Mouse (Mus musculus): ENCODE results near the gene Acad12. TPM values are rescaled to one million over a fixed set of nuclear protein-coding genes. Genes with fewer than 3 reads are reported as not detected.
"Not testable (repeated sequence)": the region's sequence is repeated elsewhere in the genome, so short reads cannot be mapped to it uniquely, and the experiment has no call there.

Acad12 gene
- polyA plus RNA-seq, 1 experiment from 2014 or later, result 1.6 TPM

GRCm38 (mm10) chr5:121603815-121604214 lies 14.9 kb downstream of the Acad12 start:
- WGBS, result 85% methylated on average over 1 of the region's 1 CpGs

GRCm38 (mm10) chr5:121601547-121602299 lies 17.0 kb downstream of the Acad12 start:
- no peaks in the 10 kb centered on the region for H3K27me3 ChIP-seq
- WGBS, result 31% methylated on average over 9 of the region's 9 CpGs
- no peak for ATAC-seq (ENCODE audit: low read depth)

More at GRCm38 (mm10) chr5:121603815-121604214, 14.9 kb downstream of the Acad12 start:
- H3K27me3 ChIP-seq; H3K36me3 ChIP-seq; H3K27ac ChIP-seq (replicated peaks); H3K4me1 ChIP-seq (replicated peaks); H3K4me2 ChIP-seq; H3K4me3 ChIP-seq; H3K9me3 ChIP-seq; ATAC-seq (ENCODE audit: low read depth); H3K9ac ChIP-seq: not testable (repeated sequence)

GRCm38 (mm10) chr5:121598871-121599610 lies 19.7 kb downstream of the Acad12 start:
- H3K36me3 ChIP-seq, result no peaks in the 10 kb centered on the region
- H3K4me1 ChIP-seq (replicated peaks), result peaks cover 14% of the 10 kb centered on the region
- no peak for ATAC-seq (ENCODE audit: low read depth)
- H3K4me2 ChIP-seq, result no peak overlapping the region
- no peaks in the 10 kb centered on the region for H3K9me3 ChIP-seq
- 0 out of 2 replicates have a peak, but pooled peaks cover 4% of the 10 kb centered on the region for H3K27me3 ChIP-seq
- WGBS, result 59% methylated on average over 13 of the region's 13 CpGs
- no peak overlapping the region for H3K9ac ChIP-seq
- no peak overlapping the region for H3K4me3 ChIP-seq
- H3K27ac ChIP-seq (replicated peaks), result no peak overlapping the region

More at GRCm38 (mm10) chr5:121601547-121602299, 17.0 kb downstream of the Acad12 start:
- Histone ChIP-seq H3K4me2 (no peak overlapping the region), H3K36me3 (no peaks in the 10 kb centered on the region), H3K9me3 (no peaks in the 10 kb centered on the region), H3K4me3 (no peak overlapping the region), H3K27ac (replicated peaks) (no peak overlapping the region), H3K9ac (peak overlapping the region; percentile 41; the same call in 1 of the 2 replicates), H3K4me1 (replicated peaks) (0 out of 2 replicates have a peak, but pooled peaks cover 4% of the 10 kb centered on the region)

- Histone ChIP-seq H3K4me1 (replicated peaks) (peaks cover 22% of the 10 kb centered on the region), H3K27ac (replicated peaks) (no peak overlapping the region), H3K4me3 (no peak overlapping the region), H3K36me3 (no peaks in the 10 kb centered on the region), H3K4me2 (no peak overlapping the region), H3K27me3 (0 out of 2 replicates have a peak, but pooled peaks cover 4% of the 10 kb centered on the region), H3K9ac (no peak overlapping the region), H3K9me3 (no peaks in the 10 kb centered on the region)
- 74% methylated on average over 7 of the region's 7 CpGs for WGBS
- ATAC-seq (ENCODE audit: low read depth), result no peak
These were observed 20.7 kb downstream of the Acad12 start for GRCm38 (mm10) chr5:121597991-121598537.

GRCm38 (mm10) chr5:121597332-121597731 lies 21.4 kb downstream of the Acad12 start:
- Histone ChIP-seq H3K4me1 (replicated peaks) (peaks cover 29% of the 10 kb centered on the region), H3K4me2 (no peak overlapping the region), H3K36me3 (no peaks in the 10 kb centered on the region), H3K27me3 (0 out of 2 replicates have a peak, but pooled peaks cover 4% of the 10 kb centered on the region), H3K9ac (no peak overlapping the region), H3K9me3 (no peaks in the 10 kb centered on the region), H3K4me3 (no peak overlapping the region), H3K27ac (replicated peaks) (no peak overlapping the region)
- WGBS, result 76% methylated on average over 4 of the region's 4 CpGs
- no peak for ATAC-seq (ENCODE audit: low read depth)

GRCm38 (mm10) chr5:121596226-121596625 lies 22.5 kb downstream of the Acad12 start:
- no peak for ATAC-seq (ENCODE audit: low read depth)
- H3K27ac ChIP-seq (replicated peaks), result no peak overlapping the region
- H3K27me3 ChIP-seq, result 0 out of 2 replicates have a peak, but pooled peaks cover 4% of the 10 kb centered on the region
- H3K4me3 ChIP-seq, result no peak overlapping the region
- no peak overlapping the region for H3K4me2 ChIP-seq
- H3K9me3 ChIP-seq, result no peaks in the 10 kb centered on the region
- WGBS, result 84% methylated on average over 6 of the region's 6 CpGs
- no peak overlapping the region for H3K9ac ChIP-seq
- peaks cover 32% of the 10 kb centered on the region for H3K4me1 ChIP-seq (replicated peaks)
- no peaks in the 10 kb centered on the region for H3K36me3 ChIP-seq

GRCm38 (mm10) chr5:121595758-121596157 lies 23.0 kb downstream of the Acad12 start:
- Histone ChIP-seq H3K9ac (no peak overlapping the region), H3K9me3 (no peaks in the 10 kb centered on the region), H3K27me3 (0 out of 2 replicates have a peak, but pooled peaks cover 4% of the 10 kb centered on the region), H3K4me3 (no peak overlapping the region), H3K36me3 (no peaks in the 10 kb centered on the region), H3K27ac (replicated peaks) (no peak overlapping the region), H3K4me2 (no peak overlapping the region), H3K4me1 (replicated peaks) (peaks cover 32% of the 10 kb centered on the region)
- ATAC-seq (ENCODE audit: low read depth), result no peak
- WGBS, result 78% methylated on average over 6 of the region's 6 CpGs

GRCm38 (mm10) chr5:121594714-121595313 lies 23.9 kb downstream of the Acad12 start:
- Histone ChIP-seq H3K27ac (replicated peaks) (peak overlapping the region; percentile 85), H3K36me3 (no peaks in the 10 kb centered on the region), H3K27me3 (0 out of 2 replicates have a peak, but pooled peaks cover 4% of the 10 kb centered on the region), H3K4me2 (peak overlapping the region; percentile 97), H3K9me3 (no peaks in the 10 kb centered on the region), H3K4me3 (no peak overlapping the region), H3K4me1 (replicated peaks) (peaks cover 32% of the 10 kb centered on the region), H3K9ac (no peak overlapping the region)
- WGBS, result 83% methylated on average over 6 of the region's 6 CpGs
- no peak for ATAC-seq (ENCODE audit: low read depth)

- no peaks in the 10 kb centered on the region for H3K9me3 ChIP-seq
- peak within 1 kb of the TSS; percentile 85 for H3K27ac ChIP-seq (replicated peaks)
- 3% methylated on average over 47 of the region's 47 CpGs for WGBS
- peak within 1 kb of the TSS; percentile 84 for H3K9ac ChIP-seq
- peak within 1 kb of the TSS; percentile 97 for H3K4me2 ChIP-seq
- peaks cover 32% of the 10 kb centered on the region for H3K4me1 ChIP-seq (replicated peaks)
- peak; percentile 89 for ATAC-seq (ENCODE audit: low read depth)
- 0 out of 2 replicates have a peak, but pooled peaks cover 4% of the 10 kb centered on the region for H3K27me3 ChIP-seq
- no peaks in the 10 kb centered on the region for H3K36me3 ChIP-seq
- peak within 1 kb of the TSS; percentile 69 for H3K4me3 ChIP-seq
These were observed 25.0 kb downstream of the Acad12 start, which contains the start of gene Aldh2 for GRCm38 (mm10) chr5:121593451-121594401. TSS of gene Aldh2 (minus strand) at chr5:121593824.

- Histone ChIP-seq H3K9ac (peak overlapping the region; percentile 84), H3K9me3 (no peaks in the 10 kb centered on the region), H3K36me3 (no peaks in the 10 kb centered on the region), H3K4me3 (peak overlapping the region; percentile 69), H3K27me3 (0 out of 2 replicates have a peak, but pooled peaks cover 4% of the 10 kb centered on the region), H3K4me1 (replicated peaks) (peaks cover 32% of the 10 kb centered on the region), H3K4me2 (peak overlapping the region; percentile 97), H3K27ac (replicated peaks) (no peak overlapping the region; the same call in 1 of the 2 replicates)
- WGBS, result 4% methylated on average over 33 of the region's 33 CpGs
- ATAC-seq (ENCODE audit: low read depth), result peak; percentile 71; the same call in 1 of the 2 replicates
These were observed 25.8 kb downstream of the Acad12 start for GRCm38 (mm10) chr5:121592816-121593407.
